Mouse (Mus musculus) thymus, postnatal 36 days (tissue): Measurements from ENCODE around the gene Zswim2.
A peak's percentile ranks its signal among the peaks of the same experiment; 100 is the strongest.
"Not testable (repeated sequence)": the region's sequence is repeated elsewhere in the genome, so short reads cannot be mapped to it uniquely, and the experiment has no call there.

ENCODE experiments used
- DNase-seq, 2 experiments: peaks; one replicate each; pipeline ENCODE4 v3.0.0; 2022; ENCODE audit warnings: mixed read lengths in 2 of 2

Gene Zswim2

GRCm38 (mm10) chr2:83940931-83941361, at the start of gene Zswim2:
TSS of gene Zswim2 (minus strand) at chr2:83941228.
- DNase-seq = peak in 1 of 2 experiments; percentile 24

GRCm38 (mm10) chr2:83990253-83990652, 49.2 kb upstream of the Zswim2 start, which contains the start of gene Gm13691:
TSS of gene Gm13691 (plus strand) at chr2:83990553.
- not testable (repeated sequence) for DNase-seq

DNA sequence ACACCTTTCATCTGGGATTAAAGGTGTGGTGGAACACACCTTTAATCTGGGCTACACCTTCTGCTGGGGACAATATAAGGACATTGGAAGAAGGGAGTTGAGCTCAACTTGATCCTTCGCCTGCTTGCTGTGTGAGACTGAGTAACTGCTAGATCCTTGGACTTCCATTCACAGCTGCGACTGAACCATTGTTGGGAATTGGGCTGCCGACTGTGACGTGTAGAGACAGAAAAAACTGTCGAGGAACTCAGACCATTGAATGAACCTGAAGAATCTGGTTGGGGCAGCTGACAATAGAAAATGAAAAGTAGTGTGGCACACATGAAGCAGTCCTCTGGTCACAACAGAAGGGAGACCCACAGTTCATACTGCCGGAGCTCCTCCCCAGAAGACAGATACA, 43.4 kb upstream of the Zswim2 start, which contains the start of gene Gm13697:
TSS of gene Gm13697 (plus strand) at position 301 of the 400 bp plus-strand sequence.
- DNase-seq = not testable (repeated sequence)

GRCm38 (mm10) chr2:83978633-83979032, 37.6 kb upstream of the Zswim2 start, which contains the start of gene Gm13694:
TSS of gene Gm13694 (plus strand) at chr2:83978933.
- not testable (repeated sequence) for DNase-seq

DNA sequence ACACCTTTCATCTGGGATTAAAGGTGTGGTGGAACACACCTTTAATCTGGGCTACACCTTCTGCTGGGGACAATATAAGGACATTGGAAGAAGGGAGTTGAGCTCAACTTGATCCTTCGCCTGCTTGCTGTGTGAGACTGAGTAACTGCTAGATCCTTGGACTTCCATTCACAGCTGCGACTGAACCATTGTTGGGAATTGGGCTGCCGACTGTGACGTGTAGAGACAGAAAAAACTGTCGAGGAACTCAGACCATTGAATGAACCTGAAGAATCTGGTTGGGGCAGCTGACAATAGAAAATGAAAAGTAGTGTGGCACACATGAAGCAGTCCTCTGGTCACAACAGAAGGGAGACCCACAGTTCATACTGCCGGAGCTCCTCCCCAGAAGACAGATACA, 31.8 kb upstream of the Zswim2 start, which contains the start of gene Gm13696:
TSS of gene Gm13696 (plus strand) at position 301 of the 400 bp plus-strand sequence.
- DNase-seq = not testable (repeated sequence)

GRCm38 (mm10) chr2:83967013-83967412, 26.0 kb upstream of the Zswim2 start, which contains the start of gene Gm13695:
TSS of gene Gm13695 (plus strand) at chr2:83967313.
- not testable (repeated sequence) for DNase-seq

DNA sequence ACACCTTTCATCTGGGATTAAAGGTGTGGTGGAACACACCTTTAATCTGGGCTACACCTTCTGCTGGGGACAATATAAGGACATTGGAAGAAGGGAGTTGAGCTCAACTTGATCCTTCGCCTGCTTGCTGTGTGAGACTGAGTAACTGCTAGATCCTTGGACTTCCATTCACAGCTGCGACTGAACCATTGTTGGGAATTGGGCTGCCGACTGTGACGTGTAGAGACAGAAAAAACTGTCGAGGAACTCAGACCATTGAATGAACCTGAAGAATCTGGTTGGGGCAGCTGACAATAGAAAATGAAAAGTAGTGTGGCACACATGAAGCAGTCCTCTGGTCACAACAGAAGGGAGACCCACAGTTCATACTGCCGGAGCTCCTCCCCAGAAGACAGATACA, 20.2 kb upstream of the Zswim2 start, which contains the start of gene Gm13693:
TSS of gene Gm13693 (plus strand) at position 301 of the 400 bp plus-strand sequence.
- not testable (repeated sequence) for DNase-seq

- not testable (repeated sequence) for DNase-seq
Observed at GRCm38 (mm10) chr2:83955393-83955792, 14.4 kb upstream of the Zswim2 start, which contains the start of gene Gm13698. TSS of gene Gm13698 (plus strand) at chr2:83955693.

GRCm38 (mm10) chr2:83941792-83942191, 764 bp upstream of the Zswim2 start:
- no peak for DNase-seq

- DNase-seq = no peak
Observed at GRCm38 (mm10) chr2:83941378-83941777, 350 bp upstream of the Zswim2 start.

- no peak for DNase-seq
Observed at GRCm38 (mm10) chr2:83929478-83930088, 11.4 kb downstream of the Zswim2 start.

DNA sequence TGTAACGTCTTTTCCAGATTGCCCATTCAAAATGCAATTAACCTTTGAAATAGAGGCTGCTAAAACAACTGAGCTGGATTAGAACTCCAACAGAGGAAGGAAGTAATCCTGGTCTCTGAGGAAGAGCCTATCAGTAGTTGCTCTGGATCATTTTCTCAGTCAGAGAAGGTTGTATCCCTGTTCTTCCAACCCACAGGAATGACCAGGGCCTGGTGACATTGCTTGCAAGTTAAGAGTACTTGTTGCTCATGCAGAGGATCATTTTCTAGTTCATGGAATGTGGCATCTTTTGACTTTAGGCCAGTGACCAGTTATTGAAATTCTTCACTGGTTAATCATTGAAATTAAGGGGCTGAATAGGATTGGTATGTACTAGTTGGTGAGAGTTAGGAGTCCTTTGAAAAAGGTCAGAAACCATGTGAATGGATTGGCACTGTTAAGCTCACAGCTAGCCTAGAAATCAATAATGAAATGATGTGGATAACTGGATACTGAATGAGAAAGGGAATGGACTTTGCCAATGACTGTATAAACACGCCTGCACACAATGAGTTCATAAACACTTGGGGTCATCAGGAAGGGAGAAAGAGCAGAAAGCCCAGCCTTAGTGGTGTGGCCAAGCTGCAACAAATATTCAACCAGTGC, 39.0 kb downstream of the Zswim2 start:
- no peak for DNase-seq

DNA sequence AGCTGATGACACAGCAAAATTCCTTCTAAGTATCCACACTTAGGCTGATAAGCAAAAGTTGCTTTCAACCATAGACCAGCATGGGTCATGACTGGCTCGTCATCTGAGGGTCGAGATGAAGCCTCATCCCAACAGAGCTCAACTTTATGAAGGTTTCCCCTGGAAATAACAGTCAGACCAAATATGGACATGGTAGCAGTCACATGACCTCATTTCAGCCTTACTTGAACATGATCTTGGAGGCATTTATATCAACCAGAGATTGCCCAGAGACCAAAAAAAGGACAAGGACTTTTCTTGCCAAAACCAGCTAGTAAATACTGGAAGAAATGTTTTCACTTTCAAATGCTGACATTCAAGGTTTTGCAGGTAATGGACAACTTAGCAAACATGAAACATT, 47.3 kb downstream of the Zswim2 start:
- DNase-seq = no peak

DNA sequence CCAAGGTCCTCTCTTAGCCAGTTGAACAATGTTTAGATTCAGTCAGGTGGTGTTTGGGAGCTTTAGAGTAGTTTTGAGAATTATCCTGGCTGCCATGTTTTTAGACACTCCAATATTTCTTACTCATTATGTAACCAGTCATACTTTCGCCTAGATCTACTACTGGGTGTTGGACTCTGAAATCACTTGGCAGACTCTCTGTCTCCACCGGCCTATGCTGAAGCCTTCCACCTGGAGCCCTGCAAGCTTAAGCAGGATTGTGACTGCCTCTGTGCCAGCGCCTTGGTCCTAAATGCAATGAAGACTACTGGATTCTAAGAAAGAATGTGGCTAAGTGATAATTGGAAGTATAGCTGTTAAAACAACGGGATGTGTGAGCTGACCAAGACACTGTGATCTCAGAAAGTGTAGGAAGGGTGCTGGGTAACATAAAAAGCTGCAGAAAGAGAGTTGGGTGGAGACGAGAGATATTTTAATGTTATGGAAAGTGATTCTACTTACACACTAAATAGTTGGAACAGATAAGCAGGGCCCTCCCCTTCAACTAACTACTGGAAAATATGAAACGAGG, 57.1 kb downstream of the Zswim2 start:
- no peak for DNase-seq
